Mouse (Mus musculus) CD4-positive naive resting alpha-beta T cell, adult 57 days (primary cell): ENCODE measurements around the gene Ggct. TPM values are rescaled to one million over a fixed set of nuclear protein-coding genes. Genes with fewer than 3 reads are reported as not detected.

ENCODE experiments used
- total RNA-seq: library from RNA; stranded (reverse); gene quantifications from one replicate; pipeline ENCODE4 v1.2.4, GENCODE M21; 2023

The Ggct gene
- 19.3 TPM for total RNA-seq

DNA sequence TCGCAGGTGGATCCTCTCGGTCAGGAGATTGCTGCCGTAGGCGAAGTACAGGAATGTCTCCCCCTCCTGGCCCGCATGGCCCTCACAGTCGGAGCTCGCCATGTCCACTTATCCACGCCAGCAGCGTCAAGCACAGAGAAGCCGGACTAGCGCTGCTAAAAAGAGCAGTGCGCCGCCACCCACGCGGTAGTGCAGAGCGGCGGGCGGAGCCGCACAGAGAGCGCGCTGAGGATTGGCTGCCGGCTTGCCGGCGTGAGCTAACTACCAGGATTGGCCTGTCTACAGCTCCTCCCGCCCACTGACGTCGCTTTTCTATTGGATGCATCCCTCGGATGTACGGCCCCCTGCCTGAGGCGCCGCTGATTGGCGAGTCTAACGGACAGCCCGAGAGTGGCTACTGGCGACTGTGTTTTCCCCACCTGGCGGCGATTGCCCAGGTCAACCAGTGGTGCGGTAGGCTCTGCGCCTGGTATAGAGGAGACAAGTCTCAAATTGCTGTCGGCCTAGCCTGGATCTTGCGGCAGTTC, at the start of gene Ggct:
TSS of gene Ggct (minus strand) at position 217 of the 527 bp plus-strand sequence.

GRCm38 (mm10) chr6:55037799-55038670, 45.3 kb upstream of the Ggct start, which contains the start of gene Gars:
Gene Gars, plus strand, starts transcription at chr6:55038007.

GRCm38 (mm10) chr6:54972111-54972928, 20.4 kb downstream of the Ggct start, which contains the start of gene Nod1:
Gene Nod1, minus strand, starts transcription at chr6:54972612.

Other genes with a start within 250 kb of the Ggct start
- 85.4 TPM for gene Znrf2, start 176.0 kb downstream of the Ggct start, total RNA-seq
- gene Nod1, start 20.3 kb downstream of the Ggct start, total RNA-seq, result 13.9 TPM
- gene Gars, start 45.1 kb upstream of the Ggct start, total RNA-seq, result 77.4 TPM
- gene Crhr2, start 140.1 kb upstream of the Ggct start, total RNA-seq, result not detected
- gene Inmt, start 182.1 kb upstream of the Ggct start, total RNA-seq, result not detected
- gene Mindy4, start 210.4 kb upstream of the Ggct start, total RNA-seq, result 1.3 TPM